Mouse (Mus musculus): ENCODE data around the gene Cd3g. TPM values are rescaled to one million over a fixed set of nuclear protein-coding genes. Genes with fewer than 3 reads are reported as not detected.
A peak's percentile ranks its signal among the peaks of the same experiment; 100 is the strongest.
"Not testable (repeated sequence)": the region's sequence is repeated elsewhere in the genome, so short reads cannot be mapped to it uniquely, and the experiment has no call there.

Gene Cd3g
- total RNA-seq, 2 experiments from 2014 or later = 1.7 TPM; not detected in 1

GRCm38 (mm10) chr9:44986976-44987375 is 6.7 kb upstream of the Cd3g start:
- intact Hi-C loops (cut with DNase I) = no loop called here
- DNase-seq = no peak

GRCm38 (mm10) chr9:44986242-44986781 is 6.1 kb upstream of the Cd3g start:
- no peak for DNase-seq
- intact Hi-C loops (cut with DNase I) = no loop called here

- no peak for DNase-seq
- intact Hi-C loops (cut with DNase I) = no loop called here
These were observed 5.5 kb upstream of the Cd3g start for GRCm38 (mm10) chr9:44985721-44986161.

GRCm38 (mm10) chr9:44983001-44983400 is 2.8 kb upstream of the Cd3g start:
- intact Hi-C loops (cut with DNase I) = no loop called here
- DNase-seq = no peak

- DNase-seq = no peak
- intact Hi-C loops (cut with DNase I) = no loop called here
These were observed 2.3 kb upstream of the Cd3g start for GRCm38 (mm10) chr9:44982531-44982930.

- intact Hi-C loops (cut with DNase I) = no loop called here
These were observed 1.9 kb upstream of the Cd3g start for GRCm38 (mm10) chr9:44982081-44982480.

GRCm38 (mm10) chr9:44981676-44982075 is 1.4 kb upstream of the Cd3g start, which contains the start of gene Cd3d:
TSS of gene Cd3d (plus strand) at chr9:44981786.
- intact Hi-C loops (cut with DNase I) = no loop called here

More at GRCm38 (mm10) chr9:44982081-44982480, 1.9 kb upstream of the Cd3g start:
- no peak for DNase-seq

GRCm38 (mm10) chr9:44981104-44981503 is 873 bp upstream of the Cd3g start:
- no peak for DNase-seq
- intact Hi-C loops (cut with DNase I) = no loop called here

More at GRCm38 (mm10) chr9:44981676-44982075, 1.4 kb upstream of the Cd3g start, which contains the start of gene Cd3d:
- no peak for DNase-seq

- DNase-seq = no peak
- intact Hi-C loops (cut with DNase I) = no loop called here
These were observed 425 bp downstream of the Cd3g start for GRCm38 (mm10) chr9:44979806-44980205.

- DNase-seq = no peak
- intact Hi-C loops (cut with DNase I) = no loop called here
These were observed 2.4 kb downstream of the Cd3g start for GRCm38 (mm10) chr9:44977813-44978212.

- DNase-seq = no peak
- intact Hi-C loops (cut with DNase I) = no loop called here
These were observed 10.8 kb downstream of the Cd3g start for GRCm38 (mm10) chr9:44969450-44969849.

GRCm38 (mm10) chr9:44967763-44968162 is 12.5 kb downstream of the Cd3g start:
- intact Hi-C loops (cut with DNase I) = loop anchor here (1.0 kb wide), 1 partner anchor 129 kb away; no protein-coding TSS in a partner anchor

GRCm38 (mm10) chr9:44966815-44967242 is 13.4 kb downstream of the Cd3g start:
- intact Hi-C loops (cut with DNase I) = loop anchor here (1.0 kb wide), 1 partner anchor 129 kb away; no protein-coding TSS in a partner anchor
- DNase-seq = peak; percentile 70 to 78

More at GRCm38 (mm10) chr9:44967763-44968162, 12.5 kb downstream of the Cd3g start:
- not testable (repeated sequence) for DNase-seq

- intact Hi-C loops (cut with DNase I) = no loop called here
- no peak for DNase-seq
These were observed 14.3 kb downstream of the Cd3g start for GRCm38 (mm10) chr9:44965833-44966466.

GRCm38 (mm10) chr9:44965126-44965832 is 15.0 kb downstream of the Cd3g start, which contains the start of gene Ube4a:
TSS of gene Ube4a (minus strand) at chr9:44965600.
- intact Hi-C loops (cut with DNase I) = no loop called here
- peak; percentile 97 to 100 for DNase-seq

- DNase-seq = no peak
- intact Hi-C loops (cut with DNase I) = no loop called here
These were observed 25.8 kb downstream of the Cd3g start for GRCm38 (mm10) chr9:44954432-44954831.

- intact Hi-C loops (cut with DNase I) = loop anchor here (10.0 kb wide), 1 partner anchor 313 kb away; no protein-coding TSS in a partner anchor
- no peak for DNase-seq
These were observed 32.4 kb downstream of the Cd3g start for GRCm38 (mm10) chr9:44947836-44948235.

- DNase-seq = no peak
- intact Hi-C loops (cut with DNase I) = loop anchor here (10.0 kb wide), 1 partner anchor 311 kb away; no protein-coding TSS in a partner anchor
These were observed 34.0 kb downstream of the Cd3g start for GRCm38 (mm10) chr9:44946185-44946695.

- peak in 1 of 2 experiments; percentile 28 for DNase-seq
- intact Hi-C loops (cut with DNase I) = loop anchor here (10.0 kb wide), 1 partner anchor 308 kb away; no protein-coding TSS in a partner anchor
These were observed 37.8 kb downstream of the Cd3g start for GRCm38 (mm10) chr9:44942421-44942820.

GRCm38 (mm10) chr9:44941756-44942155 is 38.5 kb downstream of the Cd3g start:
- intact Hi-C loops (cut with DNase I) = loop anchor here (10.0 kb wide), 1 partner anchor 307 kb away; no protein-coding TSS in a partner anchor
- peak; percentile 17 to 28 for DNase-seq
